Mouse (Mus musculus): Measurements from ENCODE around the gene Med8.

Gene Med8

DNA sequence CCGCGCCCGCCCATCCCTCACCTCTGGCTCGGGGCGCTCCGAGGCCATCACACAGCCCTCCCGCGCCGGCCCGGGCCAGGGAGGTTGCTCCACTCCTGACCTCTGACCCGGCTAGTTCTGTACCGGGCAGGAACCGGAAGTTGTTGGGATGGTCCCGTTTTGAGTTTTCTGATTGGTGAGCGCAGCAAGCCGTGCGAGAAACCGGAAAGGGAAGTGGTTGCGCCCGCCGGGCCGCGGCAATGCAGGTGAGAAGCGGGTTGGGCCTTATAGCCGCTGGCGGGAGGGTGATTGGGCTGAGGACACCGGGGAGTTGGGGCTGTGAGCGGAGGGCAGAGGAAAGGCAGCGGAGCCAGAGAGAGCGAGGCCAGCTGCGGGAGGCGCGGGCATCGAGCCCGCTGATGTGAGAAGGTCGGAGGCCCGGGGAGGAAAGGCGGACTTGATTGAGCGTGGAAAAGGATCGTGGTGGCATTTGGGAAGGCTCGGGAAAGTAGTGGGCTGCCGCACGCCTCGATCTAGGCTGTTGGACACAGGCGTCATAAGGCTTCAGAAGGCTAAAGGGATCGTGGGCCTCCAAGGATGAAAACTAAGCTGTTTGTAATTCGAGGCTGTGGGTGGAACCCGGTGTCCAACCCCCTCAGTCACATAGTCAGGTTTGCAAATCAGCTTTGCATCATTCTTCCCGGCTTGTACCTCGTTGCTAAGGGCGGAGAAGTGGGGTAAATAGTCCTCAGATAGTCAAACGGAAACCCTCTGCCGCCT, at the start of gene Med8, which contains the start of gene Szt2:
Med8 (plus strand) TSS at position 196 of the 759 bp plus-strand sequence.
Szt2 (minus strand) TSS at position 132 of the 759 bp plus-strand sequence.
- DNase-seq = peak; percentile 92 to 94

DNA sequence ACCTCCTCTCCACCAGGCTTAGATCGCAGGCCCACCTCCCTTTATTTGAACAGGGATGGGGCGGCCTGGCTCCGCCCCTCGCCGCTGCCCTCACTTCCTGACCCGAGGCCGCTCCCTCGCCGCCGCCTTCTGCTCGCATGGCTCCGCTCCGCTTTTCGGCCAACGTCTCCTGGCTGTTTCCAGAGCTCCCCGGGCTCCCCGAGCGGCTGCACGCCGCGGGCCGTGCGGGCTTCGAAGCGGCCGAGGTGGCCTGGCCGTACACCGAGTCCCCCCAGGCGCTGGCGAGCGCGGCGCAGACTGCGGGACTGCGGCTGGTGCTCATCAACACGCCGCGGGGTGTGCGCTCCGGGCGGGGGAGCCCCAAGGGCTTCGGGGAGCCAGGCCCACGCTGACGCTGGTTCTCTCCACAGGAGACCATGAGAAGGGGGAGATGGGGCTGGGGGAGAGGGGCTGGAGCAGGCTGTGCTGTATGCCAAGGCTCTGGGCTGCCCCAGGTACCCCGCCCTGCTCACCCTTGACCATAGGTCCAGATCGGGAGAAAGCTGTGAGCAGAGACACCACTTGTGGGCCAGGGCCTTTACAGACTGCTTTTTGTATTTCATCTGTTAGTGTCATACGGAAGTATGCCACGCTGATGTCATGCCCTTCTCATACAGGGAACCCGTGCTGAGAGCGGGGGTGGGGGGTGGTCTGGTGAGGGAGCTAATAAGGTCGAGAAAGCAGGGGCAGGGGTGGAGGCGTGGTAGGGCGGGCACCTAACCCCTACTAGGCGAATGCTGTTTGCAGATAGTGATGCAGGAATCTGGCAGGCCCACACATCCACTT, 49.0 kb upstream of the Med8 start:
- DNase-seq = peak; percentile 89 to 91

DNA sequence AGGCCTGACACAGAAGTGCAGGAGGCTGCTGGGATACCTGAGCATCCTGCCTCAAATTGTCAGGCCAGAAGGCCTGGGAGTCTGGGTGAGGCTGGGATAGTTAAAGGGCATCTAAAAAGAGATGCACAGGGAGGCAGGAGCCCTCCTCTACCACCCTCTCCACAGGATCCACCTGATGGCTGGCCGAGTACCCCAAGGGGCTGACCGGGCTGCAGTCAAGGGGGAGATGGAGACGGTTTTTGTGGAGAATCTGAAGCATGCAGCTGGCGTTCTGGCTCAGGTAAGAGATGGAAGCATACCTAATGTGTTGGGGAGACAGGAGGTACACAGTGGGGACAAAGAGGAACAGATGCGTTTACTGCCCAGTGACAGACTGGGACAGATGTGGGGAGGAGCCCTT, 47.7 kb upstream of the Med8 start:
- no peak for DNase-seq

DNA sequence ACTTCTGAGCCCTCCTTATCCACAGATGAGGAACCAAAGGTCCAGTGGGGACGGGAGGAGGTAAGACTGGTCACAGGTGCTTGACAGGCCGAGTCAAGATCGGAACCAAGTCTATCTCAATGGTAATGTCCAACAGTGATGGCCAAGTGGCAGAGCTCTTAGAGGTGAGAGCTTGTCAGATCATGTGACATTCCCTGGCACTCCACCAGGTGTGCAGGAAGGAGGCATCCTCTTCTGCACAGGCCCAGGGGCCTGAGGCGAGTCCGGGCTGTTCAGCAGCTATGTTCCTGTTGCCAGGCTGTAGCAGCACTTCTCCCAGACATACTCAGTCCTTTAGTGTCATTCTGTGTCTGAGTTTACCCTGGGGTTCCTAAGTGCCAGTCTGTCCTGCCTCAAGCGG, 46.3 kb upstream of the Med8 start:
- no peak for DNase-seq

DNA sequence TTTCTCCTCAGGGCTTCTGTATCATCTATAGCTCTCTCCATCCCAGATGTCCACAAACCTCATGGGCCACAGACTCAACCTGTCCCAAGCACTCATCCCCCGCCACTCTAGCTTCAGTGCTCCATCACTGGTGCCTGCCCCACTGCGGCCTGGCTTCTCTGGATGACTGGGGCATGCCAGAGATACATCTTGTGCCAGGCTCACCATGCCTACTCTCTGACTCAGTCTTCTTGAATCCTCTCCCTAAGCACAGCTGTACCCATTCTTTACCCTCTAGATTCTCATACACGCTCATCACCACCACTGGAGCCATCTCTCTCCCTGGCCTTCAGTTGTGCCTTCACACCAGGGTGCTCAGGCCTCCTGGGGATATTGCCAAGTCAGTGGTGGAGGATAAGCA, 45.2 kb upstream of the Med8 start:
- no peak for DNase-seq

DNA sequence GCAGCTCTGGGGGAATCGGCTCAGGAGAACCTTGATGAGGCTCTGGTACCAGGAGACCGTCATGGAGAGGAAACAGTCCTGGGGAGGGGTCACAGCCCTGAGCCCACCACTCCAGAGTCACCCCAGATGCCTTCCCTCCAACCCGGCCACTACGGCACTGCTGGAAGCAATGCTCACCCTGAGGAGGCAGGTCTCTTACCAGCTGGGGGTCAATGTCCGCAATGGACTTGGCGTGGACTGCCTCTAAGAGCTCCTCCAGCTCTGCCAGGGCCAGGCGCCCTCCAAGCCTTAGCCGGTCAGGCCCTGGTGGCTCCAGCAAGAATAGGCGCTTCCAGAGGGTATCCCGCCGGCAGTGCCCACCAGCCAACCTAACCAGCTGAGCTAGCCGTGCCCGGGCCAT, 44.5 kb upstream of the Med8 start:
- no peak for DNase-seq

DNA sequence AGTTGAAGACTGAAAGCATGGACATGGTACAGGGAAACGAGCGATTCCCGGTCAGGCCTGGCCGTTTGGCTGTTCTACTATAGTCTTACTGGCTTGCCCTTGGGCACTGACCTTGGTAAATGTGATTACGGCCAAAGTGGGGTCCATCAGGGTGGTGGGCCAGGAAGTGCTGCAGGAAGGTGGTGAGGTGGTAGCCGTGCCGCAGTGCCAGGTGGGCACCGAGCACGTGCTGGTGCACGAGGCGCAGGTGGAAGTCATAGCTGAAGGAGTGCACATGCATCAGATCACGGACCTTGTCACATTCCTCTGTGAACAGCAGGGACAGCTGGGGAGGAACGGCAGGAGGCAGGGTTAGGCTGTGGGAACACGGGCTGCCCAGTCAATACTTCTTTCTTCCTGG, 43.1 kb upstream of the Med8 start:
- no peak for DNase-seq

DNA sequence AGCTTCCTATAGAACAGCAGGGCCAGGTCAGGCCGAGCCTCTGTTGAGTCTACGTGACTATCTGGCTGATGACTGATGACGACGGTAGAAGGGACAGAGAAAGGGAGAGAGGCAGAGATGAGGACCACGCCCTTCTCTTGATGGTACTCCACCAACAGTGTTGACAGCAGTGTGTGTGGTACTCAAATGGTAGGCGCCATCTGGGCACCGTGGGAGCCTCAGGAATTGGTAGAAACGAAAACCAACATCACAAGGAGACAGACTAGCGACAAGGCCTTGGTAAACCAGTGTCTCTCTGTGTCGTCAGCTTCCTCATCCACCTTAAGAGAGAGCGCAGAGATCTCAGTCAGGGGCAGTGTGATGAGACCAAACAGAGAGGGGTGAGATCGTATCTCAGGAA, 41.6 kb upstream of the Med8 start:
- DNase-seq = no peak

DNA sequence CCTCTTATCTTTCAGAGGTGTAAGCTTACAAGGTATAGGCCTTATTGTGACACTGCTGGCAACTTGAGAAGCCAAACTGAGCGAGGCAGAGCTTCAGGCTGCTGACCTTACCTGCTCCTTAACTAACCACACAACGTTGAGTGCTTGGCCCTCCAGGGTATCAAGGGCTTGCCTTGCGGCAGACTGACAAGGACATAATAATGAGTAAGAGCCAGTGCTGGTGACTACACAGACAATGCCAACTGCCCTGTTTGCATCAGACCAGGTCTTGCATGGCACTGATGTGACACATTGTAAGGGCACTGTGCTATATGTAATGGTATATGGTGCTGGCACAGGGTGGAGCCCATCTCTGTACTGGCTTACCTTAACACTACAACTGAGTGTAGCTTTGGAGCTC, 40.5 kb upstream of the Med8 start:
- DNase-seq = no peak

DNA sequence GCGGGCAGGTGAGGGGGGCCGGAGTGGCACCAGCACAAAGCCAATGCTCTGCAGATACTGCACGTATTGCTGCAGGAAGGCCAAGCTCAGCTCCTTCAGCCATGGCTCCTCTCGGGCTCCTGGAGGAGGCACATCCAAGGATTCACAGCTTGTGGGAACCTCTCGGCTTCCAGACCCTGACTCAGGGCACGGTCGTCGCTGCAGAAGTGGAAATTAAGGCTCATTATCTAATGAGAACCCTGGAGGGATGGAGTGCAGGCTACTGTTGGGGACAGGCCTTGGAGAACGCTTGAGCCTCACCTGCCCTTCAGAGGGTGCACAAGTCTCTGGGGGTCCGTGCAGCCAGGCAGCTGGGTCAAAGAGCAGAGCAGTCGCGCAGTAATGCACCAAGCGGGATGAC, 37.3 kb upstream of the Med8 start:
- no peak for DNase-seq

DNA sequence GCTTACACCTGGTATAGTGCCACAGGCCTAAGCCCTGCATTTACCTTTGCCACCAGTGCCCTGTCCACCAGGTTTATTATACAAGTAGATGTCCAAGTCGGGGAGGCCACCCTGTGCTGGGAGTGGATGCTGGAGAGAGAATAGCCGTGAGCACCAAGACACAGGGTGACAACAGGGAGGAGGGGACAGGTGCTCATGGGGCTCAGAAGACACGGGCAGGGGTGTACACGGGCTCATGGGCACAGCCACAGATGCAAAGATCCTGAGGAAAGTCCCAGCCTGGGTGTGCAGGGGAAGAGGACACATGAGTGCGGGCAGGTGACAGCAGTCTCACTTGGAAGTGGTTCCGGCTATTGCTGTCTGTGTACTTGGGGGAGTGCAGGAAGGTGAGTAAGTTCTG, 33.1 kb upstream of the Med8 start:
- no peak for DNase-seq

DNA sequence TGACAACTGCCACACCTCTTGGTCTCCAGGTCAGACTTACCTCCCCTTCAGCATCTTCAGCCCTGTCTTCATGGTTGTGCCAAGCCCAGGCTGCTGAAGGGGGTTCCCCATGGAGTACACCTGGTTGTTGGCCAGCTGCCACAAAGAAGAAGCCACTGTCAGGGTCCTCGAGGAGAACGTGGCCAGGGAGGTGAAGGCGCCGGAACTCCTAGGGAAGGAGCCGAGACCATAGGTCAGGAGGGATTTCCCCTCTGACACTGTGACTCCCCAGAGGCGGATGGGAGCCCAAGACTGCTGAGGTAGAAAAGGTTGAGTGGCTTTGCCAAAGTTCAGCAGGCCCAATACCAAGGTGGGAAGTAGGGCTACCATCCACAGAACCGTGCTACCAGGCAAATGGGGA, 25.9 kb upstream of the Med8 start:
- no peak for DNase-seq

DNA sequence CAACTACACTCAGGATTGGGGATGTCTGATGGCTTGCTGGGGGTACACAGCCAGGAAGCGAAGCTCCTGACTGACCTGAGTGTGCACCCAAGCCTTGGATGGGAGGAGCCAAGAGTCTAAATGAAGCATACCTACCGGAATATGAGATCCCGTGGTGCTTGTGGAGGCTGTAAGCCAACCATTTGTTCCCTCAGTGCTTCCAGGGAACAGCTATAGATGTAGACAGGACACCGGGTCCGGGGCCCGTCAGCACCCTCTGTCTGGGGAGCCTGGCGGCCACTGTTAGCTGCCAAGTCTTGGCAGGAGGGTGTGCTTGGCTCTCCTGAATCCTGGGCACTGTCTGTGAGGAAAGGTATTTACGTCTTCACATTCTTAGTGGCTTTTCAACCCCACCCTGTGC, 21.8 kb upstream of the Med8 start:
- no peak for DNase-seq

DNA sequence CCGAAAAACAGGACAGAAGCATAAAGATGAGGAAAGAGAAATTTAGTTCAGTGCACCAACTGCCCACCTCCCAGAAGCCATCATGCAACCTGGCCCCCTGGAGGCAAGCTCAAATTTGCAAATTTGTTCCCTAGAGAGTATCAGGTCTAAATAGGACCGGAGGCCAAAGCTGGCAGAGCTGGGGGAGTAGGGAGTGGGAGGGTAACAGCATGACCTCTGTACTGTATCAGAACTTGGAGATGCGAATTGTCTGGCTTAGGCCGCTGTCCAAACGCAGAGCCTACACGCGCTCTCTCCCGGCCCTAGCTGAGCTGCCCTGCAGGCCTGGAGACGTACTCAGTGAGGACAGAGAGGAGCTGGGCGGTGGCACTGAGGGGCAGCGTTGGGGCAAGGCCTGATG, 19.0 kb upstream of the Med8 start:
- DNase-seq = no peak

DNA sequence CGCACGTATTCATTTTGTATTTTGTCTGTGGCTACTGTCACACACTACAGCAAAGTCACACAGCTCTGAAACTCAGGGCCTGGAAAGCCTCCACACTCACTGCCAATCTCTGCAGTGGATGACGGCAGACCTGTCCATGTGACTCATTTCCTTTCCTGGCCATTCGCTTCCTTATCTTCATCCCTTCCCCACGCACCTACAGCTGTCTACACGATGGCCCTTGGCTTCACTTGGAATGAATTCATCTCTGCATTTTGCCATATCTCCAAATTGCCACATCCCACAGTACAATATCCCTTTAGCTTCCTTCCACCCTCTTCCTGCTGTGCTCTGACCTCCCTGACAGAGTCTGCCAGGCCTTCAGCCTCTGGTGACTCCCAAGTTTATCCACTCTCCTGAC, 14.6 kb upstream of the Med8 start:
- no peak for DNase-seq

DNA sequence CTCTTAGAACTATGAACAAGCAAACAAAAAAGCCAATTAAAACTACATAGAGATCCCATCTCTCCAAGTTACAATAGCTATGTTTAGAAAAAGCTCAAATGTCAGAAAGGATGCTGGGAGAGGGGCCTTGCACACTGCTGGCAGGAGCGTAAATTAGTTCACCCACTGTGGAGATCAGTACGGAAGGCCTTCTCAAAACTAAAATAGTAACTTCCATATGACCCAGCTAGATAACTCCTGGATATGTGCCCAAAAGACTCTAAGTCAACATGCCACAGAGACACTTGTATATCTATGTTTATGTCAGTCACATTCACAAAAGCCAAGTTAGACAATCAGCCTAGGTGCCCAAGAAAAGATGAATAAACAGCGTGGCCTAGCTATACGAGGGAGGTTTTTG, 13.8 kb upstream of the Med8 start:
- DNase-seq = no peak

DNA sequence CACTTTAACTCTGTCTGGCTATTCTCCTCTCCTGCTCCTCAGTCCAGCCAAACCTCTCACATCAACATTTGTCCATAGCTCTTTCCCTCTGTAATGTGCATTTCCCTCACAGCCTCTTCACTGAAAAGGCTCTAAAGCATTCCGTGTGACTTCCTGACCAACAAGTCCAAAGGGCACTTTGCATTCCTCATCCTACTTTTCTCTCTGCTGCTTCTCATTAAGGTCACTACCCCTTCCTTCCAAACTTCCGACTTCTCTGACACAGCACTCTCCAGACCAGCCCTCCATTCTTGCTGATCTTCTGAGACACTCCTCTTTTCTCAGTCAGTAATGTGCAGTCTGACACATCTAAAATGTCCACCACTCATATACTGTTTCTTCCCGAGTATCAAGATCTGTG, 12.7 kb upstream of the Med8 start:
- DNase-seq = no peak

DNA sequence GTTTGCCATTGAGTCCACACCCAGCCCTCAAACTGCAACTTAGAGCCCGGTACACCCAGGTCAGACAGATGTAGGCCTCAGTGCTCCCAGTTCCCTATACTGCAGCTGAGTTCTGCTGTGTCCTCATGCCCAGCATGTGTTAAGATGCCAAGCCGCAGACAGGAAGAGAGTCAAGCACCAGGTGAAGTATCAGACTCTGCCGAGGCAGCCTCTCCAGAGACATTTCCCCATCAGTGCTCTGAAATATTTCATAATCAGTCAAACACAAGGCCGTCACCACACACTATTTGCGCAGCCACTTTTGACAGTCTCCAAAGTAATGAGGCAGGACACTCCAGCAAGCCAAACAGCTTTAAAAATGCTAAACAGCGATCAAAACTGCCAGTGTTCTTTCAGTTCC, 10.7 kb upstream of the Med8 start:
- no peak for DNase-seq

DNA sequence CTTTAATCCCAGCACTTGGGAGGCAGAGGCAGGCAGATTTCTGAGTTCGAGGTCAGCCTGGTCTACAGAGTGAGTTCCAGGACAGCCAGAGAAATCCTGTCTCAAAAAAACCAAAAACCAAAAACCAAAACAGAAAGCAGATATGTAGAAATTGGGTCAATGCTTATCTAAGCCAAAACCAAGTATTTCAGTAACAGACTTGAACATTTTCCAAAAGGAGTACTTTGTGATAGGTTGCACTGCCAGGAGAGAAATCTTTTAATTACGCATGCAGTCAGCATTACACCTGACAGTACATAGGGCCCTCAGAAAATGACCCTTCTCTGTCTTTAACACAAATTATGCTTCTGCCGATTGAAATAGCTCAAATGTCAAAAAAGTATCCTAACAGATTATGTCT, 7.7 kb upstream of the Med8 start:
- DNase-seq = no peak

DNA sequence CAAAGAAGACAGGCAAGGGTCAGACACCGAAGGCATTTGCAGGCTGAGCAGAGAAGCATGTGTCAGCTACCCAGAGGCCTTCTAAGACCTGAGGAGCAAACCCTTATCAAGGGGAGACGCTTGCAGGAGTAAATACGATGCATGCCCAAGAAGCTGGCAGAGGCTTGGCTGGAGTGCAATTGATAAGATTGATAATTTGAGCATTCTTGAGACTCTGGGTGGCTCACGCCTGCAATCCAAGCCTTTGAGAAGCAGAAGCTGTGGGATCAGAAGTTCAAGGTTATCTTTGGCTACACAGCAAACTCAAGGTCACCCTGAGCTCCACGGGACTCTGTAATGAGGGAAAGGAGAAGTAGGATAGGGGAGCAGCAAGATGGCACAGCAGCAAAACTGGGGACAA, 7.2 kb upstream of the Med8 start:
- DNase-seq = no peak

DNA sequence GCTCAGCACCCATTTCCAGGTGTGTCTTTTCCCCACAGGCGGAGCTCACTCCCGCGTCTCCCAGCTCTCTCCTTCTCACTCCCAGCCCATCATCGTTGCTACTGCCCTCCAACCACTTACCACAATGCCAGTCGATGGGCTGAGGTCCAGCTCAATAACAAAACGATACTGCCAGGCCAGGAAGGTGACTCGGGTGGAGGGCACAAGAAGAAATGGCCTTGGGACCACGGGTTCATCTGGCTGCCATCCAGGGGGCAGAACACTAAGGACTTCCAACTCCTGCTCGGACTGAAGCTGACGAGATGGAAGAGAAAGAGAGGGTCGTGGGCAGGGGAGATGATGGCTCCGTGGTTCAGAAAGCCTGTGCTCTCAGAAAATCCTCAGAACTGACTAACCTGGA, 6.4 kb upstream of the Med8 start:
- no peak for DNase-seq

DNA sequence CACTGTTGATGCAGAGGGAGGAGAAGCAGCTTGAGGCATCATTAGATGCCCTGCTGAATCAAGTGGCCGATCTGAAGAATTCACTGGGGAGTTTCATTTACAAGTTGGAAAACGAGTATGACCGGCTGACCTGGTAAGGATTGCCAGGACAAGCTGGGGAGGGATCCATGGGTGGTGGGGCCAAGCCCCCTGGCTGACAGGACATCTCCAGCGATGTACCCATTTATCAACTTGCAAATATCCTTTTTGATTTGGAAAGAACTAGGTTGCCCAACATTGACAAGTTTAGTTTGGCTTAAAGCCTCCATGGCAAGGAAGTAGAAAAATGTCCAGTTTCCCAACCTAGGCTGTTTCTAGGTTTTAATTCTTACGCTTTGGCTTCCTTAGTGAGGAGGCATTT, 1.7 kb downstream of the Med8 start:
- no peak for DNase-seq

DNA sequence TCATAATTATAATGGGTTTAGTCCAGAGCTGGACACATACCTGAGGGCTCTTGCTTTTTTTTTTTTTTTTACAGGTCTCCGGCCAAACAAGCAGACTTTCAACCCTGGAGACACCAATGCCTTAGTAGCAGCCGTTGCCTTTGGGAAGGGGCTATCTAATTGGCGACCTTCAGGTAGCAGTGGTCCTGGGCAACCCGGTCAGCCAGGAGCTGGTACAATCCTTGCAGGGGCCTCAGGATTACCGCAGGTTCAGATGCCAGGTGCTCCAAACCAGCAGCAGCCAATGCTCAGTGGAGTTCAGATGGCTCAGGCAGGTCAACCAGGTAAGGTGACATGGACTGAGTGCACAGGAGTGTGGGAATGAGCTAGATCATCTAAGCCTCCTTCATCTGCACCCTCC, 4.4 kb downstream of the Med8 start:
- peak; percentile 33 to 41 for DNase-seq

DNA sequence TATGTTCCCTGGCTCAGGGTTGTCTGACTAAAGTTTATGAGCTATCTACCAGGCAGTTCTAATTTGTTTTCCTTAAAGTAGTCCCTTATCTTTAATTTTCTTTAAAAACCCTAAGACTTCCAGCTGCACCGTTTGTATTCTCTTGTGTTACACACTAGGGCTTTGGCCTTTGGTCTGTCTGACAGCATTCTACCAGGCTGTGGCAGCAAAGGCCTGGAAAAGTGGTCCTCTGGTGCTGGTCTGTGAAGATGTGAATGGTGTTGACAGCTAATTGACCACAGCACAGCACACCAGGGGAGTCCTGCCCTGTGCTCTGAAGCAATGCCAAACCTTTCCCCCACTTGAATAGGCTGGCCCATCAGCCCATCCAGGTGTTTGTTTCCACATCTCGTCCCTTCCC, 6.6 kb downstream of the Med8 start:
- no peak for DNase-seq

DNA sequence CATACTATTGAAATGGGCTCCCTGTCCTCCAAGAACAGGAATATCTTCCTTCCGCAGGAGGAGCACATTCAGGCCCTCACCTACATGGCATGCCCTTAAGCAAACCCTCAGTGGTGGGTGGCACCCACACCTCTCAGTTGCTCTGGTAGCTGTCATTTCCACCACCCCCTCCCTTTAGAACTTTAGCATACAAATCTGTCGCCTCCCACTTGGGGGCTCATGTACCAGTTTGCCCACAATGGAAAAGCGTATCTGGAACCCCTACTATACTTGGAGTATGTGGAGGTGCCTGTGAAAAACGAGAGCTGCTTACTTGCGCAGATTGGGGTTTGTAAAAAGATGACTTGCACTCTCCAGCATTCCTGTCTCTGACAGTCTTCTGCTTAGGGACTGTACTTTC, 7.2 kb downstream of the Med8 start:
- no peak for DNase-seq

Measured in cerebellum, postnatal 10 days (tissue).